Mouse (Mus musculus) kidney, postnatal 14 days (tissue): ENCODE results near the gene Anapc15.

ENCODE experiments used
- DNase-seq: peaks from one replicate; pipeline ENCODE4 v3.0.0; 2022; ENCODE audit warnings: mixed read lengths

The Anapc15 gene

GRCm38 (mm10) chr7:101851689-101852088 lies 11.8 kb upstream of the Anapc15 start:
- DNase-seq: no peak

- peak; percentile 34 for DNase-seq
These were observed 10.7 kb upstream of the Anapc15 start for GRCm38 (mm10) chr7:101852846-101853245.

- no peak for DNase-seq
These were observed 9.7 kb upstream of the Anapc15 start for GRCm38 (mm10) chr7:101853816-101854215.

DNA sequence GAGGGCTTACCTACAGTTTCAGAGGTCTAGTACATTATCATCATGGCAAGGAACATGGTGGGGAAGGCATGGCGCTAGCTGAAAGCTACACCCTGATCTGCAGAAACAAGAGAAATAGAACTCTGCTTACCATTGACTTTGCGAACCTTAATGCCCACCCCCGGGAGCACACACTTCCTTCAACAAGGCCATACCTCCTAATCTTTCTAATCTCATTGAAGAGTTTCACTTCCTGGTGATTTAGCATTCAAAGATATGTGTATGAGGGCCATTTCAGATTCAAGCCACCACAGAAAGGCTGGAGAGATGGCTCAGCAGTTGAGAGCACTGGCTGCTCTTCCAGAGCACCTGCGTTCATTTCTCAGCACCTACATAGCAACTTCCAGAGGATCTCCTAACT lies 6.4 kb upstream of the Anapc15 start, which contains the start of gene Folr2:
Gene Folr2, minus strand, starts transcription at position 101 of the 400 bp plus-strand sequence.
- no peak for DNase-seq

- DNase-seq: no peak
These were observed 5.2 kb upstream of the Anapc15 start for GRCm38 (mm10) chr7:101858362-101858761.

GRCm38 (mm10) chr7:101860978-101861377 lies 2.5 kb upstream of the Anapc15 start:
- DNase-seq: peak; percentile 77

DNA sequence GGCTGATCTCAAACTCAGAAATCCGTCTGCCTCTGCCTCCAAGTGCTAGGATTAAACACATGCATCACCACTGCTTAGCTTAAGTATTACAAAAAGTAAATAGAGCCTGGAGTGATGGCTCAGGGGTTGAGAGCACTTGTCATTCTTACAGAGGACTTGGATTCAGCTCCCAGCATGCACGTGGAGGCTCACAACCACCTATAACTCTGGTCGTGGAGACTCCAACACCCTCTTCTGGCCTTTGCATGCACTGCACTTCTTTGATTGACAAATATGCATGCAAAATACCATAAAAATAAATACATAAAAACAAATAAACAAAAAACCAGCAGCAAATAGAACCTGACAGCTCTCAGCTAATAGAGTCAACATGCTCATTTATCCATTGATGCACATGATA lies 1.2 kb upstream of the Anapc15 start:
- DNase-seq: no peak

DNA sequence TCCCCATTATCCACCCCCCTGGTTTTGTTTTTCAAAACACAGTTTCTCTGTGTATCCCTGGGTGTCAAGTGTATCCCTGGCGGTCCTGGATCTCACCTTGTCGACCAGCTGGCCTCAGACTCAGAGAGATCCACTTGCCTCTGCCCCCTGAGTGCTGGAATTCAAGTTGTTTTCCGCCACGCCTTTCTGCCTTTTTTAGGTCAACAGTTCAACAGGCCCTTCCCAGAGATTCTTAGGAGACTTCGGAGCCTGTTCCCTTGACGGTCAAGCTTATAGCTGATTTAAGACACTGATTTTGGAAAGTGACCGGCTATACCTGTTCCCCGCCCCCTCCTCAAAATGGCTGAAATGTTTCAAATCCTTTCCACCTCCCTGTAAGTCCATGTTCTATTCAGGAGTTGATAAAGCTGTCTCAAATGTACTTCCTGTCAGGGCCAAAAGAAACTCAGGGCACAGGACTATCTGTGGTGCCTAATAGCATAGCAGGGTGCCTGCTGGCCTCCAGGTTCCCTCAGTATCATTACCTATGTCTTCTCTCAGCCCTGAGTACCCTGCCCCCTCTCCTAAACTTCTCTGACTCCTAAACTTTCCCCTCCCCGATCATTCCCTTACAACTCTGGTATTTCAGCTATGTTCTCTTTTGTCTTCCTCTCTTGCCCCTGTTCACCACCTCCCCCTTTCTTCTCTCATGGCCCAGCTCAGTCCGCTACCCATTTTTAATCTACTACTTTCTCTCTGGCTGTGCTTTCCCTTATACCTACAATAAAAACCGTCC lies 3.2 kb downstream of the Anapc15 start:
- DNase-seq: no peak

DNA sequence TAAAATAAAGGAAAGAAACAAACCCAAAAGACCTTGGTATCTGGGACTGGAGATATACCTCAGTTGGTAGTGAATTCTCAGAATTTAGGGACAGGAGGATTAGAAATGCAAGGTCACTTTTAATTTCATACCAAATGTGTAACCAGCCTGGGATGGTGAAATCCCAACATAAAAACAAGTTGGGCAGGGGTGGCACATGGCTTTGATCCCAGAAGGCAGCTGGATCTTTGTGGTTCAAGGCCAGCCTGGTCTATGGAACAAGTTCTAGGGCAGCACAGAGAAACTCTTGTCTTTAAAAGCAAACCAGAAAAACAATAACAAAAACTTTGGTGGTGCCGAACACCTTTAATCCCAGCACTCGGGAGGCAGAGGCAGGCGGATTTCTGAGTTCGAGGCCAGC lies 4.0 kb downstream of the Anapc15 start:
- DNase-seq: no peak

DNA sequence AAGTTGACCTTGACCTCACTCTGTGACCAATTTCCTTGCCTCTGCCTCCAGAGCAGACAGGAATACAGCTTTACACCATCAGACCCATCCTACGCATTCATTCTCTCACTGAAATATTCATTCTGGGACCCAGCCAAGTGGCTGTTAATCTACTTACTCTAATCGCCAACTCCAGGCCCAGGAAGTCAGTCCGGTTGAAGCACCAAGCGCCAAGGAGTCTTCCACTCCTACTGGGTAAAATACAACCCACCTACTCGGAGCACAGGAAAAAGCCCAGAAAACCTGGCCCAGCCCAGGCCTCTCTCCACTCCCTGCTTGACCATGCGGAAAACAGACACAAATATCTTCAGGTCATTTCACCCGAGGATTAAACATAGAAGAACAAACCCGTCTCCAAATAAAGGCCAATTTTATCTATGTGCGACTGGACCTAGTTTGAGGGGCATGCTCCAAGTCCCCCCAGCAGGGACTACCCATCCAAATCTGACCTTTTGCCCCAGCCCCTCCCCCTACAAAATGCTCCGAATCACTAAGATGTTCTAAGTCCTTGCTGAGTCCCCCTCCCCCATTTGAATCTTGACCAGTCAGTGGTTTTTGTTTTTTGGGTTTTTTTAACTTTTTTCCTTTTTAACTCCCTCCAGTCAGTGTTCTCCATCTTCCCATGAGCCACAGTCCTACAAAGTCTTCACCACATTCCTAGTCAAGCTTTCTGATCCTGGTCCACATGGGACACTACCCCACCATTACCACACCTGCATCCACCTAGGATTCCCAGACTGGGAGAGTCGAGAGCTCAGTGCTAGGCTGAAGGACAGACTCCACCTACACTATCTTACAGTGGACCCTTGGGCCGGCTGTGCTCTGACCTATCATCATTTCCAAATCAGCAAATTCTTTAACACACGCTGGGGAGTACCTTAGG lies 5.0 kb downstream of the Anapc15 start:
- DNase-seq: peak; percentile 62

GRCm38 (mm10) chr7:101869163-101869500 lies 5.6 kb downstream of the Anapc15 start:
- DNase-seq: peak; percentile 19

DNA sequence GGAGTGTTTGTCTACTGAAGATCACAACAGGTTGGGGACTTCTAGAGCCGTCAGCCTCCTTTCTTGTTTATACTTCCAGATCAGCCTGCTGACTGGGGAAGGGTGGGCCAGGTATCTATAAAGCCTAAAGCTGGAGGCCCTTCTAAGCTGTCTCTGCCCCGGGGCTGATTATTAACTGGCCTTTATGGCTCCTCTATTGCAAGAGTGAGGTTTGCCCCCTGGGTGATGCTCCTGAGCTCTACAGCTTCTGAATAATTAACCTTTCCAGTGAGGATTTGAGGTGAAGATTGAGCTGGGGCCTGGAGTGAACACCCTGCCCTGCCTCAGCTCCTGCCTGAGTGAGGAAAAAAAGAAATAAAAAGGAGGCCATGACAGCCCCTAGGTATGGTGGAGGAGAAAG lies 7.1 kb downstream of the Anapc15 start, which contains the start of gene Folr1:
Gene Folr1, minus strand, starts transcription at position 160 of the 400 bp plus-strand sequence.
- DNase-seq: peak; percentile 77

- DNase-seq: peak; percentile 33
These were observed 7.8 kb downstream of the Anapc15 start for GRCm38 (mm10) chr7:101871296-101871695.

- no peak for DNase-seq
These were observed 12.5 kb downstream of the Anapc15 start for GRCm38 (mm10) chr7:101875978-101876377.

DNA sequence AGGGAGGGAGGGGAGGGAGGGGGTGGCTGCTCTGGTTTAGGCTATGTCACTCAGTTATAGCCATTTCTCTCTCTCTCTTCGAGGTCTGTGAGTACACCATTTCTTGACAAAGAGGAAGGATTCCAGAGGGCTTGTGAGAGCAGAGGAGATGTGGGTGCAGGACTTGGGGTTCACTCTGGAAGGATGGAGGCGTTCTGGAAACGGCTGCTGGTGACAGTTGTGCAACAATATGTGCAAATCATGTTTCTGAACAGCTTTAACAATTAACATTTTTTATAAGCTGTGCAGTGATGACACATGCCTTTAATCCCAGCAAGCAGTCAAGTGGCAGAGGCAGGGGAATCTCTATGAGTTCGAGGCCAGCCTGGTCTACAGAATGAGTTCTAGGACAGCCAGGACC lies 17.3 kb downstream of the Anapc15 start:
- no peak for DNase-seq

DNA sequence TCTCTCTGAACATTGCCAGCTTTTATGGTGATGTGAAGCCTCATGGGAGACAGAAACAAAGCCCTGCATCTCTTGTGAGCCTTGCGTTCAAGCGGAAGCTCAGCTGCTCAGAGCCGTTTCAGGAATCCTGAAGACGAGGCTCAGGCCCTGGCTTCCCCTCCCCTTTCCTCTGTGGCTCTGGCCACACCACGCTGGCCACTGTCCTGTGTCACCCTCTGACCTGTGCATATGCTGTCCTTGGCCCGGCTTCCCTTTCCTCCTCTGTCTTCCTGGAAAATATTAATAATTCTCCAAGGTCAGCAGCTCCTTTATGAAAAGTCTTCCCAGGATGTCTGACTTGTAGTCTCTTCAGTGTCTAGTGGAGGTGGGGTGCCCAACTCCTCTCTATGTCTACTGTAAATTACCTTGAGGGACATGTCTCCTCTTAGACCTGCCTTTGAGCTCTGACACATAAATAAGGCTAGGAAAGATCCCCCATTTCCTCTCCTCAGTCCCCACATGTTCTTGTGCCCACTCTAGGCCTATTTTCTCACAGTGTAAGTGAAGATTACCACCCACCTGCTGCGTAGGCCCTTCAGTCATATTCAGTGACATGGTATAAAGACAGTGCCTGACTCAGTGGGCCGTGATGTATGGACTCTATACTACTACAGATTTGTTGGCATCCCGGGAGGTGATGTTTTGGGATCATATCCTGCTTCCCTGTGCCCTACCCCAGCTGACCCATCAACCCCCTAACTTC lies 19.1 kb downstream of the Anapc15 start:
- DNase-seq: peak; percentile 66

DNA sequence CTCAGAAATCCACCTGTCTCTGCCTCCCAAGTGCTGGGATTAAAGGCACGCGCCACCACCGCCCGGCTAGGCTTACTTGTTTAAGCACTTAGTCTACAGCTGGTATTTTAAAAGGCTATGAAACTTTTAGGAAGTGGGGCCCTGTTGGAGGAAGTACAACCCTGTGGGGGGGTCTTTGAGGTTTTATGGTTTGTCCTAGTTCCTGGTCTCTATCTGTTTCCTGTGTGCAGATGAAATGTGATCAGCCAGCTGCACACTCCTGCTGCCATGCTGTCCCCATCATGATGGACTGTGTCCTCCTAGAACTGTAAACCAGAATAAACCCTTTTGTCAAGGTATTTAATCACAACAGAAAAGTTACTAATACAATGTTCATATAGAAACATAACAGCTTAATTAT lies 20.6 kb downstream of the Anapc15 start:
- DNase-seq: no peak

- DNase-seq: no peak
These were observed 22.8 kb downstream of the Anapc15 start for GRCm38 (mm10) chr7:101886274-101886673.

GRCm38 (mm10) chr7:101888460-101888859 lies 24.9 kb downstream of the Anapc15 start:
- no peak for DNase-seq

DNA sequence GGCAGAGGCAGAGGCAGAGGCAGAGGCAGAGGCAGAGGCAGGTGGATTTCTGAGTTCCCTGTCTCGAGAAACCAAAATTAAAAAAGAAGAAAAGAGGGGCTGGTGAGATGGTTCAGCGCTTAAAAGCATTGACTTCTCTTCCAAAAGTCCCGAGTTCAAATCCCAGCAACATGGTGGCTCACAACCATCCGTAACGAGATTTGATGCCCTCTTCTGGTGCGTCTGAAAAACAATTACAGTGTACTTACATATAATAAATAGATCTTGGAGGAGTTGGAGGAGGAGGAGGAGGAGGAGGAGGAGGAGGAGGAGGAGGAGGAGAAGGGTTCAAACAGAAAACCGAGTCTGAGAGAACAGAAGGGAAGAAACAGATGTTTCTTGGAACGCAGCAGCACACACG lies 32.2 kb downstream of the Anapc15 start:
- DNase-seq: no peak

DNA sequence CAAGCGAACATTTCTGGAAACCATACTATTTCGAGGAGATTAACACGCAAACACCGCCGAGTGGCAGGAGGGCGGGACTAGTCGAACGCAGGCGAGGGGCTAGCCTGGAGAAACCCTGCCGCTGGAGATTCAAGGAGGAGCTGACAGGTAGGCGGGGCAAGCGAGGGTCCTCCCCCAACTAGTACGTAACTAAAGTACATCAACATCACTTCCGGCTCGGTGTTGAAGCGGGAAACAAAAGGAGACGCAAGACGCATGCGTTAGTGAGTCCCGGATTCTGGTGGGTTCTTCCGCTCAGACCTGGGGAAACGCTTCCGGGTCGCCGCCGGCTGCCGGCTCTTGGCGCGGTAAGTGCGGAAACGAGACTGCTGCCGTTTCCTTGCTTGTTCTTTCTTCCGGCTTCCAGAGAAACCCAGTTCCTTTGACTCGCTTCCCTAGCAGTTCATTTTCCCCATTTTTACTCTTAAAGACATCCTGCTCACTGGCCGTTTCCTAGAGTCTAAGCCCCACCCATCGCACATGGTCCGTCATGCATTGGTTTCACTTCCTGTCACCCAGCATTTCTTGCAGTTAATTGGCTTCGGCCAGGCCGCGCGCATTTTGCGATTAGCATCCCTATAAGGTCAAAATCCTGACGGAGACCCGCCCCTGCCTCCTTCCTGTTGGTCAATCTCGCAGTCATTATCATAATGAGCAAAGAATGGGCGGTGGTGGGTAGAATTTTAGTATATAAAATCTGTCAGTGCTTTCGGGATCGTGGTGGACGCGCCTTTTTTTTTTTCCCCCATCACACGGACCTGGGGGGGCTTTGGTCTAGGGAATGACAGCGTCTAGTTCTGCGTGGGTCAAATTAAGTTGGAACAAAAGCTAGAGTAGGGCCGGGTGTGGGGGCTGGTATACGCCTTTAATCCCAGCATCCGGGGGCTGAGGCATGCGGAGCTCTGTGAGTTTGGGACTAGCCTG lies 32.9 kb downstream of the Anapc15 start:
- DNase-seq: peak; percentile 98
